Mouse (Mus musculus): Measurements from ENCODE around the gene Ptgfrn.

DNA sequence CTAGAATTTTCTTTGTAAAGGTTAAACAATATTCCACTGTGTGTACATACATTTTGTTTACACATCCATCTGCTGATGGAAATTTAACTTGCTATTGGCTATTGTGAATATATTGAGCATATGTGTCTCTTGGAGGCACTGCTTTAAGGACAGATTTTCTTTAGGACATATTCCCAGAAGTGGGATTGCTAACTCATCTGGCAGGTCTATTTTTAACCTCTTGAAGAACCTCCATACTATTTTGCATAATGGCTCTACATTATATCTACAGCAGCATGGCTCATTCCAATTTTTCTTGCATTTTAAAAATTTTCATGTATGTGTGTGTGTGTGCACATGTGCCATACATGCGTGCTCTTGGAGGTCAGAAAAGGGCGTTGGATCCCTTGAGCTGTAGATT lies 74.1 kb downstream of the Ptgfrn start:
- TF ChIP-seq CTCF (IDR thresholded peaks at IDR 0.05) (no peak), POLR2A (IDR thresholded peaks at IDR 0.05; ENCODE audit: insufficient read depth, low read depth, low read length) (no peak), EP300 (IDR thresholded peaks at IDR 0.05; ENCODE audit: insufficient read depth, low read depth, low read length) (no peak)
